Comparison of ENCODE assay signal across 9 mouse cellular contexts in the genomic region with DNA sequence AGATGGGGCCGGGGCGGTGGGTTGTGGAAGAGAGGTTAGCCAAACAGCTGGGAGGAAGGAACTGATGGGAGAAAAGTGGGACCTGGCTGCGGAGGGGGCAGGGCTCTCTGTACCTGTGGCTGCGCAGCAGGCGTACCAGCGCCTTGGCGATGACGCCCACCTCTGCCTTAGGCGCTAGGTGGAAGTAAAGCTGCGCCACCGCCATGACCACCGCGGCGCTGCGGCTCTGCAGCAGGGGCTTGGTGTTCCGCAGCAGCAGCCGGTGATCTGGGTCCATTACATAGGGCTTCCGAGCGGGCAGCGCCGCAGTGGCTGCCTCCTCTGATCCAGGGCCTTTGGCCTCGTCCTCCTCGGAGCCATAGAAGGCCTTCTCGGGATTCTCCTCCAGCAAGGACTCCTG. TPM values are rescaled to one million over a fixed set of nuclear protein-coding genes. Genes with fewer than 3 reads are reported as not detected.
DNase-seq lines count a peak whose midpoint lies in the region; ATAC-seq and TF ChIP-seq lines count a peak whose summit lies in the region.
"Had no signal": no experiment of that assay in that cellular context is flagged by ENCODE, and none has a peak within 500 bp of the region (broad histone marks: within the 10 kb centered on the region; RNA-seq: fewer than 3 reads in every experiment).

No protein-coding gene starts in this region.

- peak; percentile 34 for DNase-seq in lung, embryonic 14.5 days
- no peak for DNase-seq in lung, postnatal 10 days
- peak; percentile 58 for DNase-seq in forebrain, embryonic 11.5 days (ENCODE audit: low spot score)
- DNase-seq in yolk sac, embryonic 10.5 days (ENCODE audit: low spot score) = peak; percentile 7
- no peak for DNase-seq in layer of hippocampus, adult 8-10 months (ENCODE audit: low spot score in 2 of 2)

- peak; percentile 35 for TF ChIP-seq CTCF in lung, embryonic 14.5 days (IDR thresholded peaks at IDR 0.05; ENCODE audit: low read depth)

- no peaks in the 10 kb centered on the region for H3K4me1 ChIP-seq in lung, embryonic 14.5 days (ENCODE audit: insufficient read depth)
- 0 out of 2 replicates have a peak, but pooled peaks cover 2% of the 10 kb centered on the region for H3K4me1 ChIP-seq in forebrain, embryonic 11.5 days (replicated peaks; ENCODE audit: control insufficient read depth, insufficient read depth, low read length)
- peaks cover 8% of the 10 kb centered on the region; the same call in 1 of the 2 replicates for H3K4me1 ChIP-seq in limb, embryonic 12.5 days (replicated peaks)

- no peak for ATAC-seq in lung, embryonic 14.5 days (ENCODE audit: insufficient read depth)
- no peak for ATAC-seq in forebrain, embryonic 11.5 days (replicated peaks; ENCODE audit: low FRiP score)
- ATAC-seq in limb, embryonic 12.5 days (ENCODE audit: insufficient number of reproducible peaks, insufficient read depth, low FRiP score, low TSS enrichment, low read depth) = no peak
- no peak for ATAC-seq in cerebellum, adult (ENCODE audit: insufficient number of reproducible peaks, low FRiP score, low TSS enrichment)
- ATAC-seq: Patski had no signal

- H3K9ac ChIP-seq in lung, embryonic 14.5 days = no peak overlapping the region
- H3K9ac ChIP-seq in forebrain, embryonic 11.5 days (ENCODE audit: low read length) = no peak overlapping the region
- no peak overlapping the region for H3K9ac ChIP-seq in limb, embryonic 12.5 days (replicated peaks)

- 2% methylated on average over 24 of the region's 24 CpGs for WGBS in lung, embryonic 14.5 days
- WGBS in forebrain, embryonic 11.5 days = 3% methylated on average over 24 of the region's 24 CpGs
- 2% methylated on average over 24 of the region's 24 CpGs for WGBS in limb, embryonic 12.5 days

- H3K9me3 ChIP-seq in lung, embryonic 14.5 days (ENCODE audit: low read depth, low read length) = no peaks in the 10 kb centered on the region
- H3K9me3 ChIP-seq in forebrain, embryonic 11.5 days (ENCODE audit: control insufficient read depth, low read length) = no peaks in the 10 kb centered on the region
- H3K9me3 ChIP-seq in limb, embryonic 12.5 days = no peaks in the 10 kb centered on the region

- no peaks in the 10 kb centered on the region for H3K36me3 ChIP-seq in lung, embryonic 14.5 days (ENCODE audit: insufficient read depth)
- no peaks in the 10 kb centered on the region for H3K36me3 ChIP-seq in forebrain, embryonic 11.5 days (ENCODE audit: control insufficient read depth, insufficient read depth, low read length)
- H3K36me3 ChIP-seq in limb, embryonic 12.5 days = no peaks in the 10 kb centered on the region

- no peak overlapping the region for H3K4me3 ChIP-seq in lung, embryonic 14.5 days (ENCODE audit: low read depth, low read length)
- H3K4me3 ChIP-seq in forebrain, embryonic 11.5 days (ENCODE audit: low read depth, low read length) = no peak overlapping the region
- H3K4me3 ChIP-seq in limb, embryonic 12.5 days (replicated peaks) = peak overlapping the region; percentile 25

- H3K27ac ChIP-seq in lung, embryonic 14.5 days (ENCODE audit: low read depth) = no peak overlapping the region
- H3K27ac ChIP-seq in forebrain, embryonic 11.5 days (ENCODE audit: low read depth, low read length) = no peak overlapping the region
- no peak overlapping the region for H3K27ac ChIP-seq in limb, embryonic 12.5 days

- H3K4me2 ChIP-seq in lung, embryonic 14.5 days = peak overlapping the region; percentile 27; the same call in 1 of the 2 replicates
- H3K4me2 ChIP-seq in forebrain, embryonic 11.5 days (ENCODE audit: low read depth, low read length, severe bottlenecking) = peak overlapping the region; percentile 27; the same call in 1 of the 2 replicates
- peak overlapping the region; percentile 47 for H3K4me2 ChIP-seq in limb, embryonic 12.5 days

- peaks cover 18% of the 10 kb centered on the region for H3K27me3 ChIP-seq in lung, embryonic 14.5 days (ENCODE audit: insufficient read depth, low read length)
- H3K27me3 ChIP-seq in forebrain, embryonic 11.5 days (ENCODE audit: control insufficient read depth, insufficient read depth, low read length) = peaks cover 11% of the 10 kb centered on the region; the same call in 1 of the 2 replicates
- H3K27me3 ChIP-seq in limb, embryonic 12.5 days = peaks cover 34% of the 10 kb centered on the region

RNA-seq across cellular contexts. Expression of gene Ap3b2, which starts 16.9 kb away (rescaled TPM):
- 0.14 and 0.55 TPM in 2 replicates for polyA plus RNA-seq in lung, embryonic 14.5 days (2014; fragmentation: Nextera tagmentation; extraction: Ambion mirVana)
- 26.1 and 27.3 TPM in 2 replicates for polyA plus RNA-seq in forebrain, embryonic 11.5 days (2014; fragmentation: Nextera tagmentation; extraction: Ambion mirVana)
- polyA plus RNA-seq in limb, embryonic 12.5 days (2016; fragmentation: Nextera tagmentation; extraction: Ambion mirVana) = 0.09 and 0.44 TPM in 2 replicates
- total RNA-seq in layer of hippocampus, adult 8-10 months (2022) = 100 to 1,000 TPM; 161 to 182 (median 173) TPM

RNA-seq across cellular contexts. Expression of gene BC048679, which starts 21.2 kb away (rescaled TPM):
- not detected in 2 replicates for polyA plus RNA-seq in lung, embryonic 14.5 days (2014; fragmentation: Nextera tagmentation; extraction: Ambion mirVana)
- polyA plus RNA-seq in forebrain, embryonic 11.5 days (2014; fragmentation: Nextera tagmentation; extraction: Ambion mirVana) = not detected in 2 replicates
- polyA plus RNA-seq in limb, embryonic 12.5 days (2016; fragmentation: Nextera tagmentation; extraction: Ambion mirVana) = not detected in 2 replicates
- total RNA-seq in layer of hippocampus, adult 8-10 months (2022) = not detected
- polyA plus RNA-seq: large intestine, adult 2 months; Patski had no signal

RNA-seq across cellular contexts. Expression of gene Cpeb1, which starts 21.6 kb away (rescaled TPM):
- 0.36 and 0.62 TPM in 2 replicates for polyA plus RNA-seq in lung, embryonic 14.5 days (2014; fragmentation: Nextera tagmentation; extraction: Ambion mirVana)
- polyA plus RNA-seq in forebrain, embryonic 11.5 days (2014; fragmentation: Nextera tagmentation; extraction: Ambion mirVana) = 1.1 and 2.4 TPM in 2 replicates
- polyA plus RNA-seq in limb, embryonic 12.5 days (2016; fragmentation: Nextera tagmentation; extraction: Ambion mirVana) = 0.44 TPM in 1 of 2 replicates, not detected in the other
- total RNA-seq in layer of hippocampus, adult 8-10 months (2022) = 100 to 1,000 TPM; 106 to 143 (median 140) TPM

Comparison
In these comparisons a context has a peak if more than half of its experiments do, and no peak if none do; other contexts are left out.
1. DNase-seq: peak in lung, embryonic 14.5 days (single experiment), forebrain, embryonic 11.5 days (single experiment) and yolk sac, embryonic 10.5 days (single experiment); none in lung, postnatal 10 days (single experiment) and layer of hippocampus, adult 8-10 months (0 of 2).
2. RNA of gene Ap3b2, which starts 16.9 kb away (polyA plus RNA-seq): 26.1 to 27.3 TPM in forebrain, embryonic 11.5 days; 0.09 to 0.44 TPM in limb, embryonic 12.5 days and 0.14 to 0.55 TPM in lung, embryonic 14.5 days; every median in the first group is over 10 times any median in the second.
3. Peak in every context shown above with its lines, with median percentiles within 50 percentile points of each other: H3K4me2 ChIP-seq.